Mouse (Mus musculus): ENCODE data around the gene Cdx2. TPM values are rescaled to one million over a fixed set of nuclear protein-coding genes. Genes with fewer than 3 reads are reported as not detected.

Cdx2 gene
- total and polyA plus RNA-seq, 2 experiments from 2014 or later: not detected

- Histone ChIP-seq H3K27me3 (ENCODE audit: insufficient read depth, low read length) (peaks cover 64% of the 10 kb centered on the region), H3K36me3 (ENCODE audit: insufficient read depth, low read length) (no peaks in the 10 kb centered on the region), H3K4me3 (ENCODE audit: low read length) (no peak overlapping the region), H3K9me3 (ENCODE audit: low read length) (no peaks in the 10 kb centered on the region), H3K27ac (no peak overlapping the region), H3K4me2 (ENCODE audit: low read depth, low read length) (no peak overlapping the region), H3K9ac (replicated peaks; ENCODE audit: low read length) (no peak overlapping the region), H3K4me1 (ENCODE audit: insufficient read depth, low read length) (no peaks in the 10 kb centered on the region)
- peak; percentile 38 for DNase-seq (ENCODE audit: low spot score)
- no peak for ATAC-seq
- TF ChIP-seq CTCF (IDR thresholded peaks at IDR 0.05; ENCODE audit: low read depth): peak; percentile 59
- 13% methylated on average over 20 of the region's 20 CpGs for WGBS
Measured at GRCm38 (mm10) chr5:147294121-147294520, 12.9 kb downstream of the Cdx2 start.

- 19% methylated on average over 18 of the region's 18 CpGs for WGBS
Measured at GRCm38 (mm10) chr5:147293127-147293910, 13.8 kb downstream of the Cdx2 start.

GRCm38 (mm10) chr5:147292506-147293120 is 14.5 kb downstream of the Cdx2 start:
- no peak overlapping the region for H3K9ac ChIP-seq (replicated peaks; ENCODE audit: low read length)
- H3K9me3 ChIP-seq (ENCODE audit: low read length): no peaks in the 10 kb centered on the region
- 50% methylated on average over 13 of the region's 13 CpGs for WGBS
- H3K4me1 ChIP-seq (ENCODE audit: insufficient read depth, low read length): no peaks in the 10 kb centered on the region
- no peak for TF ChIP-seq CTCF (IDR thresholded peaks at IDR 0.05; ENCODE audit: low read depth)
- peaks cover 50% of the 10 kb centered on the region for H3K27me3 ChIP-seq (ENCODE audit: insufficient read depth, low read length)
- H3K4me3 ChIP-seq (ENCODE audit: low read length): no peak overlapping the region
- no peak overlapping the region for H3K27ac ChIP-seq
- H3K36me3 ChIP-seq (ENCODE audit: insufficient read depth, low read length): no peaks in the 10 kb centered on the region
- no peak for ATAC-seq
- no peak for DNase-seq (ENCODE audit: low spot score)
- no peak overlapping the region for H3K4me2 ChIP-seq (ENCODE audit: low read depth, low read length)

More at GRCm38 (mm10) chr5:147293127-147293910, 13.8 kb downstream of the Cdx2 start:
- ATAC-seq: peak; percentile 80; the same call in 1 of the 2 replicates
- H3K9me3 ChIP-seq (ENCODE audit: low read length): no peaks in the 10 kb centered on the region
- H3K36me3 ChIP-seq (ENCODE audit: insufficient read depth, low read length): no peaks in the 10 kb centered on the region
- H3K27me3 ChIP-seq (ENCODE audit: insufficient read depth, low read length): peaks cover 57% of the 10 kb centered on the region
- H3K4me3 ChIP-seq (ENCODE audit: low read length): no peak overlapping the region
- peak; percentile 90 for DNase-seq (ENCODE audit: low spot score)
- no peak overlapping the region for H3K4me2 ChIP-seq (ENCODE audit: low read depth, low read length)
- TF ChIP-seq CTCF (IDR thresholded peaks at IDR 0.05; ENCODE audit: low read depth): peak; percentile 96
- H3K4me1 ChIP-seq (ENCODE audit: insufficient read depth, low read length): no peaks in the 10 kb centered on the region
- H3K9ac ChIP-seq (replicated peaks; ENCODE audit: low read length): no peak overlapping the region
- H3K27ac ChIP-seq: no peak overlapping the region

GRCm38 (mm10) chr5:147291764-147292505 is 15.1 kb downstream of the Cdx2 start:
- no peak for ATAC-seq
- Histone ChIP-seq H3K4me3 (ENCODE audit: low read length) (no peak overlapping the region), H3K9me3 (ENCODE audit: low read length) (no peaks in the 10 kb centered on the region), H3K4me1 (ENCODE audit: insufficient read depth, low read length) (no peaks in the 10 kb centered on the region), H3K4me2 (ENCODE audit: low read depth, low read length) (no peak overlapping the region), H3K27me3 (ENCODE audit: insufficient read depth, low read length) (peaks cover 44% of the 10 kb centered on the region), H3K36me3 (ENCODE audit: insufficient read depth, low read length) (no peaks in the 10 kb centered on the region), H3K9ac (replicated peaks; ENCODE audit: low read length) (no peak overlapping the region), H3K27ac (no peak overlapping the region)
- DNase-seq (ENCODE audit: low spot score): no peak
- no peak for TF ChIP-seq CTCF (IDR thresholded peaks at IDR 0.05; ENCODE audit: low read depth)
- WGBS: 39% methylated on average over 16 of the region's 16 CpGs

GRCm38 (mm10) chr5:147284365-147284764 is 22.7 kb downstream of the Cdx2 start:
- Histone ChIP-seq H3K9me3 (ENCODE audit: low read length) (no peaks in the 10 kb centered on the region), H3K4me2 (ENCODE audit: low read depth, low read length) (no peak overlapping the region), H3K4me1 (ENCODE audit: insufficient read depth, low read length) (no peaks in the 10 kb centered on the region), H3K9ac (replicated peaks; ENCODE audit: low read length) (no peak overlapping the region), H3K36me3 (ENCODE audit: insufficient read depth, low read length) (no peaks in the 10 kb centered on the region), H3K27ac (no peak overlapping the region), H3K4me3 (ENCODE audit: low read length) (no peak overlapping the region), H3K27me3 (ENCODE audit: insufficient read depth, low read length) (peaks cover 26% of the 10 kb centered on the region)
- DNase-seq (ENCODE audit: low spot score) (no peak), ATAC-seq (no peak)
- TF ChIP-seq CTCF (IDR thresholded peaks at IDR 0.05; ENCODE audit: low read depth): no peak
- 75% methylated on average over 4 of the region's 4 CpGs for WGBS

GRCm38 (mm10) chr5:147277547-147277925 is 29.5 kb downstream of the Cdx2 start:
- Histone ChIP-seq H3K36me3 (ENCODE audit: insufficient read depth, low read length) (no peaks in the 10 kb centered on the region), H3K27me3 (ENCODE audit: insufficient read depth, low read length) (peaks cover 84% of the 10 kb centered on the region), H3K4me1 (ENCODE audit: insufficient read depth, low read length) (no peaks in the 10 kb centered on the region), H3K9me3 (ENCODE audit: low read length) (no peaks in the 10 kb centered on the region), H3K9ac (replicated peaks; ENCODE audit: low read length) (no peak overlapping the region), H3K4me2 (ENCODE audit: low read depth, low read length) (no peak overlapping the region), H3K27ac (no peak overlapping the region), H3K4me3 (ENCODE audit: low read length) (no peak overlapping the region)
- DNase-seq (ENCODE audit: low spot score) (no peak), ATAC-seq (no peak)
- TF ChIP-seq CTCF (IDR thresholded peaks at IDR 0.05; ENCODE audit: low read depth): no peak
- 1% methylated on average over 13 of the region's 13 CpGs for WGBS

Measured in hindbrain, postnatal 0 days (tissue).